Mouse (Mus musculus): ENCODE measurements around the gene Gnaq.

DNA sequence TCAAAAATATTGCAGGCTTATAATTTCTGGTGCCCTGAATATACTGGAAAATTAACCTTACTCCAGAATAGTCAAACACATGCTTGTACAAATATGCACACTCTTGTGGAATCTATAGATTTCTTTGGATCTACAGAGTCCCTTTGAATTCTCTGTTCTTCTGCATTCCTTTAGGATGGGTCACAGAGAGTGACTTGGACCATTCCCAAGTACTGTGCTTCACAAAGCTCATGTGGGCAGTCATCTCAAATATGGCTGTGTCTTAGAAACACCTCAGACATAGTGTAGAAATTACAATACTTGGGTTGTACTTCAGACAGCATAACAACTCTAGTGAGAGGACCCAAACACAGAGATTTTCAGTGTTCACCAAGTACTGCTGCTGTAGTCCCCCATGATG lies 45.2 kb upstream of the Gnaq start:
- TF ChIP-seq CTCF (IDR thresholded peaks at IDR 0.05; ENCODE audit: borderline replicate concordance, insufficient read depth, low read length) (no peak), POLR2A (IDR thresholded peaks at IDR 0.05; ENCODE audit: low read depth, low read length) (no peak)

Measured in embryonic fibroblast, embryonic 13.5 days (primary cell).